Mouse (Mus musculus) embryonic facial prominence, embryonic 12.5 days (tissue): Measurements from ENCODE around the gene Pou2f2. TPM values are rescaled to one million over a fixed set of nuclear protein-coding genes. Genes with fewer than 3 reads are reported as not detected.

ENCODE experiments used
- ATAC-seq: fragments of 200-750 bp; cut with Nextera tagmentation; 2 replicates; pipeline ENCODE4 v1.8.0; 2017; ENCODE audit not compliant: insufficient number of reproducible peaks, insufficient read depth, low FRiP score, low TSS enrichment
- H3K27ac ChIP-seq: fragments of 300-500 bp; sonication (generic); 2 replicates; pipeline ENCODE4 v1.5.1; 2016; ENCODE audit warnings: mild to moderate bottlenecking
- H3K27me3 ChIP-seq: fragments of 300-500 bp; sonication (generic); 2 replicates; pipeline ENCODE4 v1.6.1; 2016; ENCODE audit warnings: mild to moderate bottlenecking, moderate library complexity
- H3K36me3 ChIP-seq: fragments of 300-500 bp; sonication (generic); 2 replicates; pipeline ENCODE4 v1.6.1; 2016; ENCODE audit warnings: mild to moderate bottlenecking
- H3K4me1 ChIP-seq: fragments of 300-500 bp; sonication (generic); 2 replicates; pipeline ENCODE4 v1.6.1; 2016
- H3K4me2 ChIP-seq: fragments of 300-500 bp; sonication (generic); replicated peaks from 2 replicates; pipeline ENCODE4 v1.6.1; 2016; ENCODE audit warnings: mild to moderate bottlenecking, moderate library complexity
- H3K4me3 ChIP-seq: fragments of 300-500 bp; sonication (generic); 2 replicates; pipeline ENCODE4 v1.5.1; 2016; ENCODE audit warnings: mild to moderate bottlenecking
- H3K9ac ChIP-seq: fragments of 300-500 bp; sonication (generic); 2 replicates; pipeline ENCODE4 v1.6.1; 2016; ENCODE audit warnings: mild to moderate bottlenecking, moderate library complexity
- H3K9me3 ChIP-seq: fragments of 300-500 bp; sonication (generic); 2 replicates; pipeline ENCODE4 v1.6.1; 2016; ENCODE audit warnings: mild to moderate bottlenecking, moderate library complexity
- WGBS: fragments of 180-500 bp; shearing (Covaris S2); methylation state at CpG from one replicate; pipeline ENCODE4 v1.1.7; 2016; 5-methylcytosine and 5-hydroxymethylcytosine counted together
- polyA plus RNA-seq: library from polyadenylated mRNA; unstranded; fragments of >200 nt; fragmentation: Nextera tagmentation; extraction: Ambion mirVana; gene quantifications from 2 replicates; pipeline ENCODE4 v1.2.1, GENCODE M21; 2016

Gene Pou2f2
- polyA plus RNA-seq, 1 experiment from 2014 or later = 3.2 TPM

DNA sequence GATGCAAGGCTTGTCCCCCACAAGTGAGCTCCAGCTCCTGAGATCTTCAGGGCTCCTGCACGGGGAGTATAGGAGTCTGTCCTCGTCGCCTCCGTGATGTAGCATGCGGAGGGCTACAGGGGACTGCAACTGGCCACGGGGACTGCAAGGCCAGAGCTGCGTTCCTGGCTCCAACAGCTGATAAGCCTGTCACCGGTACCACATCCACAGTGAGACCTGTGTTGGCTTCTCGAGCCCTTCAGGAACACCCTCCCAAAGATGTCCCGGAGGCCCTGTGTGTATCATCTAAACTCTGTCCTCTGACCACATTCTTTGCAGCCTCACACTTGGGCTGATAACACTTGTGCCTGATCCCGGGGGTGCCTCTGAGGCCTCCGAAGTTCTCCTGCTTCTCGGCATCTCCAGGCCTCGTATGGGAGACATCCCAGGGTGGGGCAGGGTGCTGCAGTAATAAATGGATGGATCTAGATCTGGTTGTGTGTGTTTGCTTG, 23.3 kb downstream of the Pou2f2 start:
- ATAC-seq = no peak
- 32% methylated on average over 14 of the region's 14 CpGs for WGBS
- H3K27ac ChIP-seq = no peak overlapping the region

DNA sequence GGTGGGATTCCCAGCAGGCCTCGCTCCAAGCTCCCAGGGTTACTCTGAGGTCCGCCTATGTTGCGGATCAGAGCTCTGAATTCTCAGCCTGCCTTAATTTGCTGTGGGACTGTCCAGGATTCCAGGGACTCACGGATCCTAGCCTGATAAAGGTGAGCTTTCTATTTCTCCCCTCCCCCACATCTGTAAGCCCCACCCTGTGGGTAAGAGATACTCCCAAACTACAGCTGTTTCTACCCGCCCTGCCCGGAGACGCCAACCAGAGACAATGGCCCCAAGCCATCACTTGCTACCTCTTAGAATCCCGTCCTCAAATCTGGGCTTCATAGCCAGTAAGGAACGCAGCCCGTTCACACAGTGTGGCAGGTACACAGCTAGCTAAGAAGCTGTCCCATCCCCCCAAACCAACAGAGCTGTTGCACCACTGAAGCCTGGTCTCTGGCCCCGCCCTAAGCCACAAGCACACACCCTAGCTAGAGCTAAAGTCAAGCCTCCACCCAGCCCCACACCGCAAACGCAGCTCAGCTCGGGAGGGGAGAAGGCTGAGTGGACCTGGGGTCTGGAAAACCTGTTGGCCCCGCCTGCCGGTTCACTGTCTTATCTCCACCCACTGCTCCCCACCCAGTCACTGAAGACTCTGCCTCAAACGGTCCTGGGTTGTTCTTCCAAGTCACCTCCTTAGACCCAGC, 23.9 kb downstream of the Pou2f2 start:
- H3K4me1 ChIP-seq = peaks cover 56% of the 10 kb centered on the region
- H3K27ac ChIP-seq = no peak overlapping the region
- WGBS = 9% methylated on average over 17 of the region's 17 CpGs
- H3K4me2 ChIP-seq = peak overlapping the region; percentile 25
- H3K9ac ChIP-seq = no peak overlapping the region
- peak; percentile 26; the same call in 1 of the 2 replicates for ATAC-seq
- 0 out of 2 replicates have a peak overlapping the region, but pooled peaks have one; percentile 0 for H3K4me3 ChIP-seq
- no peaks in the 10 kb centered on the region for H3K36me3 ChIP-seq
- H3K9me3 ChIP-seq = no peaks in the 10 kb centered on the region
- peaks cover 50% of the 10 kb centered on the region for H3K27me3 ChIP-seq

More for the DNA sequence above, 23.3 kb downstream of the Pou2f2 start:
- Histone ChIP-seq H3K4me1 (peaks cover 50% of the 10 kb centered on the region), H3K4me3 (no peak overlapping the region), H3K9ac (no peak overlapping the region), H3K36me3 (no peaks in the 10 kb centered on the region), H3K27me3 (peaks cover 45% of the 10 kb centered on the region), H3K4me2 (peak overlapping the region; percentile 25; the same call in 1 of the 2 replicates), H3K9me3 (no peaks in the 10 kb centered on the region)

DNA sequence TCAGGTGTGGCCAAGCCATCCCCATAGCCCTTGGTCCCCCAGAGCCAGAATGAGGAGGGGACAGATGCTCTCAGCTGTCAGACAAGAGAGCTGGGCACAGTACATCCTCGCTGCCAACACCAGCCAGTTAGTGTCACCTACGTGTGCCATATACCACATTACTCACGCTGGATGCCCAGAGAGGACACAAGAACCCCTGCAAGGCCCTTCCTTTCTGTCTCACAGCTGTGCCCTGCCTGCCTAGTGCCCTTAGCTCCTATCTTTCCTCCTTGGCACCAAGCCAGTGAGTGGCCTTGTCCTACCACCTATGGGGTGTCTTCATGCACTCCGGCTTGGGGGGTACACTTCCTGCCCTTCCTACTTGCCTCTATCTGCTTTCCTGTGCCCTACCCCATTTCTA, 24.9 kb downstream of the Pou2f2 start:
- Histone ChIP-seq H3K9ac (no peak overlapping the region), H3K9me3 (no peaks in the 10 kb centered on the region), H3K4me3 (no peak overlapping the region), H3K4me1 (peaks cover 65% of the 10 kb centered on the region), H3K27ac (no peak overlapping the region), H3K27me3 (peaks cover 58% of the 10 kb centered on the region), H3K4me2 (no peak overlapping the region), H3K36me3 (no peaks in the 10 kb centered on the region)
- 81% methylated on average over 4 of the region's 4 CpGs for WGBS
- ATAC-seq = no peak

DNA sequence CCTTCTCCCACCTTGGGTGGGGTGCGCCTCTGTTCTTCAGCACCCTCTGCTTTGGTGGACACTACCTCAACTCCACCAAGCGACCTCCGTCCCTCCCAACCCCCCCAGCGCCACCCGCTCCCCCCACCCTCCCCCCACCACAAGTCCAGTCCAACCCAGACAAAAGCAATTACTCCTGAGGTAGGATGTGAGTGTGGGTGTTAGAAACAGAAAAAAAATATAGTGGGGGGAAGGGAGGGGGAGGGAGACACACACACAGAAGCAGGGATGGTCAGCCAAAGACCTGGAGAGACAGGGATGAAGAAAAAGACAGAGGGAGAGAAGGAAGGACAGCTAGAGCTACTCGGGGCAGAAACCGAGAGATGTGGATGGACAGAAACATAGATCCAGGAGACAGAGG, 25.7 kb downstream of the Pou2f2 start:
- H3K27ac ChIP-seq = 0 out of 2 replicates have a peak overlapping the region, but pooled peaks have one; percentile 9
- ATAC-seq = no peak
- no peaks in the 10 kb centered on the region for H3K9me3 ChIP-seq
- peaks cover 65% of the 10 kb centered on the region for H3K4me1 ChIP-seq
- peak overlapping the region; percentile 27; the same call in 1 of the 2 replicates for H3K9ac ChIP-seq
- WGBS = 38% methylated on average over 7 of the region's 7 CpGs
- 0 out of 2 replicates have a peak overlapping the region, but pooled peaks have one; percentile 1 for H3K4me3 ChIP-seq
- 0 out of 2 replicates have a peak overlapping the region, but pooled peaks have one; percentile 19 for H3K4me2 ChIP-seq
- H3K27me3 ChIP-seq = peaks cover 64% of the 10 kb centered on the region
- H3K36me3 ChIP-seq = no peaks in the 10 kb centered on the region

DNA sequence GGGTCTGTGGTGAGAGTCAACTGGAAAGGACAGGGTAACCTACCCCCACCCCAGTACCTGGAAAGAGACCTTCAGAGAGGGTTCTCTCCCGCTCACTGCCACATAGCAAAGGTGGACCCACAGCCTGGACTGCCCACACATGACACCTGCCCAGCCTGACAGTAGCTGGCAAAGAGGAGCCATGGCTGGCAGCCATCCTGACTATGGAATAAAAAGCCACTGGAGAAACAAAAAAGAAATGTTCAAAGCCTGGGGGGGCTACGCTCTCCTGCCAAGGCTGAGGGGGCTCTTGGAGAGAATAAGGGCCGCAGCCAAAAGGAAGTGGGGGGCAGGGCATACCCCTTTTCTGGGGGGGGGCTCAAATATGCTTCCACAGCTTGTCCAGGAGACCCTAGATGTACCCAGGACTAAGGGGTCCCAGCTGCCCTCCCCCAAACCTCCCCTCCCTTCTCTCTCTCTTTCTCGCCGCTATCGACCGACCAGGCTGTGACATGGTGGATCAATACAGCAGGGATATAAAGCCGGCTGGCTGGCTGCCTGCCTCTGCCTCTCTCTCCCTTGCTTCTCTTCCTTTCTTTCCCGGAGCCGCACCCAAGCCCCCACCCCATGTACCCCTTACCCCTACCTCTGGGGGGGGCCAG, 27.5 kb downstream of the Pou2f2 start:
- Histone ChIP-seq H3K9me3 (no peaks in the 10 kb centered on the region), H3K4me1 (peaks cover 65% of the 10 kb centered on the region), H3K27me3 (peaks cover 62% of the 10 kb centered on the region), H3K4me3 (no peak overlapping the region), H3K9ac (no peak overlapping the region), H3K36me3 (no peaks in the 10 kb centered on the region), H3K27ac (no peak overlapping the region; the same call in 1 of the 2 replicates), H3K4me2 (no peak overlapping the region)
- WGBS = 38% methylated on average over 10 of the region's 10 CpGs
- ATAC-seq = no peak

DNA sequence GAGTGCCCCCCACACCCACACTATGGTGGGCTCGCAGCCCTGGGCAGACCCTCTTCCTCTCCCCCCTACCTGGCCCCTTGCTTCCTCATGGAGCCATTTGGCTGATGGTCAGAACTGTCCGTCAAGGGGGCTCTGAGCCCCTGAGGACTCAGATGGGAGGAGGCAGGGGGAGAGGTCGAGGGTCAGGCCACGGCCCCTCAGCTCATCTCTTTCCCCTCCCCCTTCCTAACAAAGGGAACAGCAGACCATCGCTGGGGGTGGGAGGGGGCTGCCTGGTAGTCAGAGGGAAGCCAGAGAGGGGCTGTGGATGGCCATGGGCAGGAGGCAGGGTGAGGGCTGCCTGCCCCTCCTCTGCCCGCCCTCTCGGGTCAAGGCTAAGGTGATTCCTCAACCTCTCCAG, 28.5 kb downstream of the Pou2f2 start:
- H3K27me3 ChIP-seq = peaks cover 52% of the 10 kb centered on the region
- peaks cover 61% of the 10 kb centered on the region for H3K4me1 ChIP-seq

DNA sequence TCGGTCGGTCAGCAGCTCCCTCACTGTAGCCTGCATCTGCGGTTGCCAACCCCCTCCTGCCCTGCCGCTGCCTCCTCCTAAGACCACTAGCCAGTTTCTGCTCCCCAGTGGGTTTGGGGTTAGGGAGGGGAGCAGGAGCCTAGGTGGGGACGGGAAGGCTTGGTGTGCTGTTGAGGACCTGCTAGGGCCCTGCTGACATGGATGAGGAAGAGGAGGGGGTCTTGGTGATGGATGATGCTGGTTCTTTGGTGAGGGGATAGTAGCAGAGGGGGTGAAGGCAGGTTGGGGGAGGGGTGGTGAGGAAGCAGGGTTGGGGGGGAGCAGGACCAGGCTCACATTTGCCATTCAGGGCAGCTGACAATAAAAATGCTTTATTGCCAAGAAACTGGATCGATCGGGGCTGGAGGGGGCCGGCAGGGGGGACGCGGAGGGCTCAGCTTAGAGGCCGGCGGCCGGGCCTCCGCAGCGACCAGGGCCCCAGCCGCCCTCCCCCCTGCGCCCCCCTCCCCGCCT, 29.3 kb downstream of the Pou2f2 start:
- no peaks in the 10 kb centered on the region for H3K9me3 ChIP-seq
- H3K4me3 ChIP-seq = no peak overlapping the region
- no peak overlapping the region for H3K9ac ChIP-seq
- H3K27me3 ChIP-seq = peaks cover 45% of the 10 kb centered on the region
- H3K36me3 ChIP-seq = no peaks in the 10 kb centered on the region
- H3K27ac ChIP-seq = peak overlapping the region; percentile 57; the same call in 1 of the 2 replicates
- 0% methylated on average over 7 of the region's 18 CpGs for WGBS
- peak overlapping the region; percentile 23 for H3K4me2 ChIP-seq
- peaks cover 54% of the 10 kb centered on the region for H3K4me1 ChIP-seq
- no peak for ATAC-seq

More for the DNA sequence above, 28.5 kb downstream of the Pou2f2 start:
- no peaks in the 10 kb centered on the region for H3K36me3 ChIP-seq
- no peaks in the 10 kb centered on the region for H3K9me3 ChIP-seq
- no peak overlapping the region for H3K4me3 ChIP-seq
- H3K27ac ChIP-seq = peak overlapping the region; percentile 50; the same call in 1 of the 2 replicates
- peak overlapping the region; percentile 23 for H3K4me2 ChIP-seq
- 5% methylated on average over 7 of the region's 7 CpGs for WGBS
- no peak overlapping the region for H3K9ac ChIP-seq
- peak; percentile 43; the same call in 1 of the 2 replicates for ATAC-seq

DNA sequence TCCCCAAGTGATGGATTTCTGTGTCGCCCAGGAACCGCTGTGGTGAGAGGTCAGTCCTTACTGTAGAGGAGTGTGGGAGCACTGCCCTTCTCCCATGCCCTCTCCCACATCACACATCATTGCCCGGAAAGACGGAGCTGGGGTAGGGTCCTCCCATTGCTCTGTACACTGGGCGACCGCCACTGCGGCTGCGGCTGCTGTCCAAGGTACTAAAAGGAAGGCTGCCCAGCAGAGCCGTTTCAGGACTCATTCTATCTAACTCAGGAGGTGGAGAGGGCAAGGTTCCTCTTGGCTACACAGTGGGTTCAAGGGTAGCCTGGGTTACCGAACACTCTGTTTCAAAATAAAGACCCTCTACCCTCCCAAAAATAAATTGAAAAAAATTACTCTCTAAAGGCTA, 33.6 kb downstream of the Pou2f2 start:
- Histone ChIP-seq H3K4me3 (no peak overlapping the region), H3K27me3 (peaks cover 20% of the 10 kb centered on the region), H3K4me1 (peaks cover 12% of the 10 kb centered on the region), H3K9ac (no peak overlapping the region), H3K4me2 (no peak overlapping the region), H3K9me3 (no peaks in the 10 kb centered on the region), H3K36me3 (no peaks in the 10 kb centered on the region), H3K27ac (no peak overlapping the region)
- ATAC-seq = no peak
- WGBS = 10% methylated on average over 10 of the region's 10 CpGs

DNA sequence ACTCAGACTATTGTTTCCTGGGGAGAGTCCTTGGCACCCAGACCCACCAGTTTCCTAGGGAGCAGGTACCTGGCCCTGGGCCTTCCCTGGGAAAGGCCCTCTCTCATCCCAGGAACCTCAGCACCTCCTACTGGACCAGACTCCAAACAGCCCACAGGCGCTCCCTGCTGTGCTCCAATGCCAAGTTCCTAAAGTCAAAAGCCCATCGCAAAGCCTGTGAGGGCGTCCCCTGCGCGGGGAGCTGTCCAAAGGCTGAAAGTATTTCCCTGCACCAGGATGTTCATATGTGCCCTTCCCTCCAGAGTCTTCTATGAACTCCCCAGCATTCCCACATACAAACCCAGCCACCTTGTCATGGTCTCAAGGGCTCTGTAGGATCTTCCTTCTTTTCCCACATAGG, 37.8 kb downstream of the Pou2f2 start:
- 0% methylated on average over 5 of the region's 5 CpGs for WGBS
- peaks cover 5% of the 10 kb centered on the region; the same call in 1 of the 2 replicates for H3K27me3 ChIP-seq
- no peak overlapping the region for H3K4me2 ChIP-seq
- H3K4me3 ChIP-seq = no peak overlapping the region
- no peak overlapping the region for H3K9ac ChIP-seq
- H3K9me3 ChIP-seq = no peaks in the 10 kb centered on the region
- no peak for ATAC-seq
- H3K4me1 ChIP-seq = no peaks in the 10 kb centered on the region
- no peaks in the 10 kb centered on the region for H3K36me3 ChIP-seq
- H3K27ac ChIP-seq = no peak overlapping the region

DNA sequence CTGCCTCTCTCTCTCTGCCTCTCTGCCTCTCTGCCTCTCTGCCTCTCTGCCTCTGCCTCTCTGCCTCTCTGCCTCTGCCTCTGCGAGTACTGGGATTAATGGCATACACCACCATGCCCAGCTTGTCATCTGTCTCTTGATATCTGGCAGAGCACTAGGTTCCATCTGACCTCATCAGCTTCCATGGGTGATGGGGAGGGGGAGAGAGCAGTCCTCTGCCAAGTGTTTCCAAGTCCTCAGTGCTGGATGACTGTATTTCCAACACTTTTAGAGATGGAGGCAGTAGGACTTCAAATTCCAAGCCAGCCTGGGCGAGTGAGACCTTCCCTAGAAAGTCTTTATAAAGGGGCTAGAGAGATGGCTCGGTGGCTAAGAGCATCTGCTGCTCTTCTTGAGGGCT, 42.0 kb downstream of the Pou2f2 start:
- H3K27me3 ChIP-seq = peaks cover 45% of the 10 kb centered on the region
- no peaks in the 10 kb centered on the region for H3K9me3 ChIP-seq
- H3K36me3 ChIP-seq = no peaks in the 10 kb centered on the region
- no peak overlapping the region for H3K4me3 ChIP-seq
- no peak for ATAC-seq
- no peak overlapping the region for H3K4me2 ChIP-seq
- H3K9ac ChIP-seq = no peak overlapping the region
- no peak overlapping the region for H3K27ac ChIP-seq
- WGBS = 57% methylated on average over 3 of the region's 3 CpGs
- H3K4me1 ChIP-seq = 0 out of 2 replicates have a peak, but pooled peaks cover 4% of the 10 kb centered on the region

DNA sequence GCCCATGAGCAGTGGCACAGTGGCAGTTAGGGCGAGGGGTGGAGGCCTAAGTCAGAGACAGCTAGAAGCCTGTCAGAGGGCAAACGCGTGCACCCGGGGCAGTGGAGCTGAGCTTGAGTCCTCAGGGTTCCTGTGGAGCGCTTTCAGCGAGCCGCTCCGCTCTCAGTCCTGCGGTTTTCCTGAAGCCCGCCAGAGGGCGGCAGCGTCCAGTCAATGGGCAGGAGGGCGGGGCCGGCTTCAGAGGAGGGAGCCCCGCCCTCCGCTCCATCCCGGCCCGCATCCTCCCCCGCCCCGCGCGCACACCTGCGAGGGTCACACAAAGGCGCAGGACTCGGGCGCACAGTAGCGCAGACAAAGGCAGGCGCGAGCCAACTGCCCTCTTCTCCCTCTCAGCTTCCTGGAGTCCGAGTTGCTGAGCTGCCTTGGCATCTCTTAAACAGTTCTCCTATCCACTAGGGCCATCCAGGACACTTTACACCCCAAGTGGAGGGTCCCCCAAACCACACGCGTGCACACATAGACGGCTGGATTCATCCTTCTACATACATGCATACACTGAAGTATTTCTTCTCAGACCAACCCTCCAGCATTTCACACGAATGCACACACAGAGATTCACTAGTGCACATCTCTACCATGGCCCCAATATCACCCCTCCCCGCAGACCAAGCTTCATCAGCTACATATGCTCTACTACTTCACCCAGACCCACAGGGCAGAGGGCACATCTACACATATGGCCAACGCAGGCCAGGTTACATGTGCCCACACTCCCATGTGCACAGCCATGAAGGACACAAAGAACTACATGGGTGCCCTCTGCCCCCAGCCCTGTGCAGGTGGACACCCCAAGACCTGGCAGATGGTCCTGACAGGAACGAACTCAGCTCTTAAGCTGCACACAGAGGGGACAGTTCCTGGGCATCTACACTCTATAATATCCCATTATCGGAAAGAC, 46.2 kb downstream of the Pou2f2 start:
- Histone ChIP-seq H3K27ac (no peak overlapping the region), H3K9ac (no peak overlapping the region), H3K4me3 (peak overlapping the region; percentile 20), H3K9me3 (no peaks in the 10 kb centered on the region), H3K4me1 (0 out of 2 replicates have a peak, but pooled peaks cover 6% of the 10 kb centered on the region), H3K4me2 (peak overlapping the region; percentile 50), H3K36me3 (no peaks in the 10 kb centered on the region), H3K27me3 (peaks cover 61% of the 10 kb centered on the region)
- ATAC-seq = no peak
- WGBS = 7% methylated on average over 36 of the region's 38 CpGs
